Mouse (Mus musculus) small intestine, adult 2 months (tissue): ENCODE results near the gene Tex44.

Experiments used
- CTCF ChIP-seq: fragments of 200-500 bp; IDR thresholded peaks from 2 replicates; pipeline ENCODE4 v1.5.1; 2012; ENCODE audit warnings: low read depth, mild to moderate bottlenecking, control low read depth, inconsistent platforms, low read length, moderate library complexity, mixed read lengths; ENCODE audit not compliant: insufficient replicate concordance, insufficient read length; ENCODE audit errors: extremely low read depth
- POLR2A ChIP-seq: fragments of 200-500 bp; IDR thresholded peaks from 2 replicates; pipeline ENCODE4 v1.6.1; 2012; ENCODE audit warnings: low read depth, mild to moderate bottlenecking, control low read depth, inconsistent platforms, low read length, moderate library complexity

GRCm38 (mm10) chr1:86406914-86407313 lies 19.2 kb upstream of the Tex44 start:
- TF ChIP-seq POLR2A (no peak), CTCF (no peak)
